Mouse (Mus musculus) CD4-positive, CD25-positive, alpha-beta regulatory T cell, adult 4 months (primary cell): ENCODE measurements around the gene Krcc1. TPM values are rescaled to one million over a fixed set of nuclear protein-coding genes. Genes with fewer than 3 reads are reported as not detected.

Experiments
- ATAC-seq: one replicate; pipeline ENCODE4 v1.8.0; 2017
- polyA plus RNA-seq, 2 experiments: library from polyadenylated mRNA; unstranded; fragments of 100-300 nt; shearing (Covaris generic); gene quantifications; one replicate each; pipeline ENCODE4 v1.2.1; 2017

Krcc1 gene
- polyA plus RNA-seq, 2 experiments from 2014 or later = 85.1 to 101 TPM

DNA sequence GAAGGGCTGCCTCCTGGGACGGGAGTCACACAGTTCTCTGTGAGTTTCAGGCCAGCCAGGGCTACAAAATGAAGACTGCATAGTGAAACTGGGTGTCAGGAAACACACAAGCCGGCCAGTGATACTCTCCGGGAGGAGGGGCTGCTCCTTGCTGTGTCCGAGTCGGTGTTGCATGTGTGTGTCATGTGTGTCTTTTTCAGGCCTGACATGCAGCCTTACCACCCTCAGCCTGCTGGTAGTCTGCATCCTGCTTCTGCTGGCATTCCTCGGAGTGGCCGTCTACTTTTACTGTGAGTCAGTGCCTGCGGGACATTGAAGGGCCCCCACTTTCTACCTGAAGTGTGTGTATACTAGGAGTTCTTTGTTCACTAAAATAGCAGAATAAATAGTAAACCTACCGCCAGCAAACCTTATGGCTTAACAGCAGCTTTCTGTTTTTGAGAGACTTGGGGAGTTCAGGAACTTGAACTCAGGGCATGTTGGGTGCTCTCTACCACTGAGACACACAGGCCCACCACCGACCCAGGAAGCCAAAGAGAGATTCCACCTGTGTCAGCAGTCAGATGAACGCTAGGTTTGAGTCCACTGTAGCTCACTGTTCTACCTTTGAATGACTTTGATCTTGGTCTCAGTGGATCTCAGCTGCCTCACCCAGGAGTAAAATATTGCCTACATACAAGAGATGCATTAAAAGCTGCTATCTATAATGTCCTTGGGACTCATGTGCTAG, 60.9 kb downstream of the Krcc1 start:
- no peak for ATAC-seq

DNA sequence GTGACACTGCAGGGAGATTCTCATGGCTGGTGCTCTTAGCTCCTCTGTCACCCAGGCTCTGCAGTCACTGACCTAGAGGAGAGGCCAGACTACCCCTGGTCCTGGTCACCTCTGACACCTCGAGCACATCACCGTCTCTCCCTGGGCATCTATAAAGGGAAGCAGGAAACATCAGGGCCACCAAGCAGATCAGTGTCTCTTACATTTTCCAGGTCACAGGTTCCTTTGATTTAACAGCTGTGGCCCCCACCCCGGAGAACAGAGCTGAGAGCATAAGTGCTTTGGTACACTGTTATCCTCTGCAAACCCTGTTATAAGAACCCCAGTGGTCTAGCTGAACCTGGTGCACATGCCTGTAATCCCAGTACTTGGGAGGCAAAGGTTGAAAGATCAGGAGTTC, 61.6 kb downstream of the Krcc1 start:
- no peak for ATAC-seq

DNA sequence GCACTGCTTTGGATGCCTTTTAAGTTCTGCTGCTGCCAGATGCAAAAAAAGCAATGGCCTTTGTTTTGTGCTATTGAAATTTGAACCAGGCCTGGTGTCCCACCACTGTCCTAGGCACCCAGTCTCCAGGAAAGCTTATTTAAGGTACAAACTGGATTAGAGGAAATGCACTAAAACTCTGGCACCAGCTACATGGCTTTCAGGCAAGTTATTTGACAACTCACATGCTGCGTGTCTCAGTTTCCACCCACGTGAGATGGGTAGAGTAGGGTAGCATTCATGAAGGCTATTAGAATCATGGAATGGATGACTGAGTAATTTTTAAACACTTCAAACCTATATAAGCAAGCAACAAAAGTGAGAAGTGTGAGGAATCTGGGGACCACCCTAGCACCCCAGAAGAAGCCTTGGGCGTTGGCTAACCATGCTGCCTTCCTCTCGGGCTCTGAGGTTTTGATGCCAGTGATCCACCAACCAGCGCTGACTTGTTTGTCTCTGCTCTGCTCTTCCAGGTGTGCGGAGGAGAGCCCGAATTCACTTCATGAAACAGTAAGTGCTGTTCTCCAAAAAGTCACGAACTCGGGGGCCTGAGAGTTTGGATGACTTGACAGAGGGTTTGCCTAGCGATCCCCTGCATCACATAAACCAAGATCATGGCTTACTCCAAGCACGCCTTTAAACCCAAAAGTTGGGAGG, 62.2 kb downstream of the Krcc1 start:
- no peak for ATAC-seq

Other genes with a start within 250 kb of the Krcc1 start
- gene Thnsl2, start 127.2 kb upstream of the Krcc1 start, polyA plus RNA-seq = 1 to 10 TPM; 1.3 to 2.1 TPM
- gene Fabp1, start 71.8 kb upstream of the Krcc1 start, polyA plus RNA-seq = not detected
- gene Smyd1, start 50.6 kb downstream of the Krcc1 start, polyA plus RNA-seq = under 1 TPM; 0.18 to 0.50 TPM
- gene Cd8b1, start 51.1 kb downstream of the Krcc1 start, polyA plus RNA-seq = 10 to 100 TPM; 18.6 to 19.3 TPM
- gene Cd8a, start 101.8 kb downstream of the Krcc1 start, polyA plus RNA-seq = 1 to 10 TPM; 1.6 to 2.4 TPM
- 10 to 100 TPM; 11.6 to 18.4 TPM for gene Rmnd5a, start 169.0 kb downstream of the Krcc1 start, polyA plus RNA-seq
- 1 to 10 TPM; 2.9 to 5.7 TPM for gene Rnf103, start 222.2 kb downstream of the Krcc1 start, polyA plus RNA-seq